Mouse (Mus musculus) ES-Bruce4 (cell line): ENCODE data around the gene Rdm1.

Experiments
- CTCF ChIP-seq: IDR thresholded peaks from one replicate; pipeline ENCODE4 v1.8.1; 2011; ENCODE audit warnings: low read depth, low read length
- POLR2A ChIP-seq: IDR thresholded peaks from one replicate; pipeline ENCODE4 v1.8.1; 2011; ENCODE audit warnings: low read length; ENCODE audit not compliant: insufficient read depth

DNA sequence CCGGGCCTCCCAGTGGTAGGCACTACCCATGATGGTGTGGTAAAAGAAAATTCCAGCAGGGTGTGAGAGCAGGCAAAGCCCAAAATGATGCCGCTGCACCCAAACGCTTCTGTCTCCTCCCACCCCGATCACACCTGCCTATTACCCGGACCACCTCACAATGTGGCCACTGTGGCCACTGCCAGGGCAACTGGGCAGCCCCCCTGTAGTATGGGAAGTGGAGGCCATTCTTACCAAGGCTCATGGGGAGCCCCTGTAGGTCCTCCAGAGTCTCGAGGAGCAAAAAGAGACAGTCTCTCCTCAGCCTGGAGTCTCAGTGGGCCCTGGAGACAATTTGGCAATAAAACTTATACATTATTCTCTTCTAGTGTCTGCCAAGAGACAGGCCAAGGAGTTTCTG is 27.8 kb upstream of the Rdm1 start, which contains the start of gene Gm11634:
- no peak for TF ChIP-seq CTCF
- TF ChIP-seq POLR2A, result no peak
